Mouse (Mus musculus) monocyte, adult 5-6 weeks (primary cell): ENCODE data around the gene Cdh22. TPM values are rescaled to one million over a fixed set of nuclear protein-coding genes. Genes with fewer than 3 reads are reported as not detected.

ENCODE experiments used
- ATAC-seq: fragments of 153-309, 156-312 bp; replicated peaks from 2 replicates; pipeline ENCODE4 v1.8.0; 2017; ENCODE audit warnings: mild to moderate bottlenecking; ENCODE audit not compliant: low TSS enrichment, insufficient number of reproducible peaks, severe bottlenecking, poor library complexity, low FRiP score
- total RNA-seq: library from RNA; stranded (forward); fragments of 200-1000, 200-491, 200-594 nt; gene quantifications from 3 replicates; pipeline ENCODE4 v1.2.3, GENCODE M21; 2017

Cdh22 gene
- total RNA-seq, 1 experiment from 2014 or later = 0.57 TPM

- ATAC-seq = no peak
These were observed 18.6 kb upstream of the Cdh22 start for GRCm38 (mm10) chr2:165253269-165253668.

GRCm38 (mm10) chr2:165252801-165253200, 18.1 kb upstream of the Cdh22 start:
- ATAC-seq = no peak

GRCm38 (mm10) chr2:165252381-165252780, 17.7 kb upstream of the Cdh22 start:
- no peak for ATAC-seq

- peak; percentile 79 for ATAC-seq
These were observed 16.2 kb upstream of the Cdh22 start for GRCm38 (mm10) chr2:165250903-165251302.

- no peak for ATAC-seq
These were observed 14.3 kb upstream of the Cdh22 start for GRCm38 (mm10) chr2:165248967-165249366.

- ATAC-seq = no peak
These were observed 11.7 kb upstream of the Cdh22 start for GRCm38 (mm10) chr2:165246349-165246748.

GRCm38 (mm10) chr2:165243122-165243720, 8.6 kb upstream of the Cdh22 start:
- no peak for ATAC-seq

- no peak for ATAC-seq
These were observed 7.9 kb upstream of the Cdh22 start for GRCm38 (mm10) chr2:165242575-165242974.

GRCm38 (mm10) chr2:165241786-165242185, 7.1 kb upstream of the Cdh22 start:
- ATAC-seq = no peak

- no peak for ATAC-seq
These were observed 5.7 kb upstream of the Cdh22 start for GRCm38 (mm10) chr2:165240371-165240770.

- no peak for ATAC-seq
These were observed 5.0 kb upstream of the Cdh22 start for GRCm38 (mm10) chr2:165239533-165240144.

GRCm38 (mm10) chr2:165238416-165239145, 3.9 kb upstream of the Cdh22 start:
- no peak for ATAC-seq

GRCm38 (mm10) chr2:165234291-165234612, 401 bp downstream of the Cdh22 start:
- ATAC-seq = 0 out of 2 replicates have a peak, but pooled peaks have one; percentile 4

GRCm38 (mm10) chr2:165233491-165234290, 962 bp downstream of the Cdh22 start:
- ATAC-seq = 0 out of 2 replicates have a peak, but pooled peaks have one; percentile 34

- no peak for ATAC-seq
These were observed 5.6 kb downstream of the Cdh22 start for GRCm38 (mm10) chr2:165229050-165229449.

GRCm38 (mm10) chr2:165223837-165224236, 10.8 kb downstream of the Cdh22 start:
- ATAC-seq = no peak

GRCm38 (mm10) chr2:165221952-165222351, 12.7 kb downstream of the Cdh22 start:
- no peak for ATAC-seq

- no peak for ATAC-seq
These were observed 14.2 kb downstream of the Cdh22 start for GRCm38 (mm10) chr2:165220347-165220945.

- no peak for ATAC-seq
These were observed 15.7 kb downstream of the Cdh22 start for GRCm38 (mm10) chr2:165218954-165219353.
